In genomic region chr10:13685366-13685765, GRCm38 (mm10) we compare ENCODE assay signal across 20 mouse cellular contexts.
DNase-seq lines count a peak whose midpoint lies in the region; ATAC-seq and TF ChIP-seq lines count a peak whose summit lies in the region.
"Had no signal": no experiment of that assay in that cellular context is flagged by ENCODE, and none has a peak within 500 bp of the region (broad histone marks: within the 10 kb centered on the region; RNA-seq: fewer than 3 reads in every experiment).

No protein-coding gene starts in this region.

- no peak overlapping the region for H3K4me3 ChIP-seq in heart, embryonic 15.5 days
- H3K4me3 ChIP-seq in heart, embryonic 12.5 days: no peak overlapping the region
- no peak overlapping the region for H3K4me3 ChIP-seq in left cerebral cortex, adult 2 months
- H3K4me3 ChIP-seq in brown adipose tissue, adult 24 weeks (ENCODE audit: insufficient read depth, low read depth, low read length): no peak overlapping the region
- H3K4me3 ChIP-seq: embryonic facial prominence, embryonic 12.5 days; forebrain, embryonic 15.5 days; hindbrain, embryonic 15.5 days had no signal

- peak overlapping the region; percentile 35 for H3K27ac ChIP-seq in heart, embryonic 15.5 days
- no peak overlapping the region; the same call in 1 of the 2 replicates for H3K27ac ChIP-seq in heart, embryonic 12.5 days (ENCODE audit: poor library complexity, severe bottlenecking)
- H3K27ac ChIP-seq in left cerebral cortex, adult 2 months: peak overlapping the region; percentile 2; the same call in 1 of the 2 replicates
- 0 out of 2 replicates have a peak overlapping the region, but pooled peaks have one; percentile 2 for H3K27ac ChIP-seq in brown adipose tissue, adult 24 weeks (replicated peaks; ENCODE audit: low read depth, low read length)
- H3K27ac ChIP-seq: embryonic facial prominence, embryonic 12.5 days; forebrain, embryonic 15.5 days; hindbrain, embryonic 15.5 days had no signal

- peak; percentile 90 for DNase-seq in heart, adult 11 months
- DNase-seq in heart, postnatal 25 days (ENCODE audit: low spot score): no peak
- no peak for DNase-seq in left cerebral cortex, adult 2 months (ENCODE audit: extremely low spot score in 1 of 2, low spot score in 2 of 2)
- DNase-seq in left cerebral cortex, adult 8-10 months (ENCODE audit: low spot score in 2 of 2): no peak
- DNase-seq in retina, postnatal 1 day: no peak
- DNase-seq: adrenal gland, postnatal 14 days; cerebellum, adult 18-20 months; cerebellum, postnatal 10 days; embryo, embryonic 11 days; gastrocnemius, postnatal 10 days had no signal

- H3K27me3 ChIP-seq in heart, embryonic 15.5 days: no peaks in the 10 kb centered on the region
- H3K27me3 ChIP-seq in heart, embryonic 12.5 days (replicated peaks): no peaks in the 10 kb centered on the region
- H3K27me3 ChIP-seq: CH12.LX; embryonic facial prominence, embryonic 12.5 days; forebrain, embryonic 15.5 days; hindbrain, embryonic 15.5 days; Patski had no signal

- 75% methylated on average over 8 of the region's 8 CpGs for WGBS in heart, embryonic 15.5 days
- WGBS in heart, embryonic 12.5 days: 78% methylated on average over 8 of the region's 8 CpGs

- no peak overlapping the region for H3K9ac ChIP-seq in heart, embryonic 15.5 days
- H3K9ac ChIP-seq in heart, embryonic 12.5 days: no peak overlapping the region
- H3K9ac ChIP-seq: embryonic facial prominence, embryonic 12.5 days; forebrain, embryonic 15.5 days; hindbrain, embryonic 15.5 days had no signal

- intact Hi-C loops in heart, postnatal 25 days (cut with DNase I): no loop called here
- intact Hi-C loops in left cerebral cortex, adult 2 months (cut with DNase I): loop anchor here (10.0 kb wide), 1 partner anchor 509 kb away; no protein-coding TSS in a partner anchor

- H3K36me3 ChIP-seq in heart, embryonic 15.5 days: no peaks in the 10 kb centered on the region
- H3K36me3 ChIP-seq in heart, embryonic 12.5 days: no peaks in the 10 kb centered on the region
- H3K36me3 ChIP-seq: embryonic facial prominence, embryonic 12.5 days; forebrain, embryonic 15.5 days; hindbrain, embryonic 15.5 days had no signal

- H3K4me1 ChIP-seq in heart, embryonic 15.5 days (replicated peaks): peaks cover 13% of the 10 kb centered on the region; the same call in 1 of the 2 replicates
- peaks cover 7% of the 10 kb centered on the region; the same call in 1 of the 2 replicates for H3K4me1 ChIP-seq in heart, embryonic 12.5 days (replicated peaks)
- H3K4me1 ChIP-seq in brown adipose tissue, adult 24 weeks (ENCODE audit: control insufficient read depth, insufficient read depth, insufficient read length, low read length): peaks cover 21% of the 10 kb centered on the region
- H3K4me1 ChIP-seq: embryonic facial prominence, embryonic 12.5 days had no signal

- no peaks in the 10 kb centered on the region for H3K9me3 ChIP-seq in heart, embryonic 15.5 days (replicated peaks)
- no peaks in the 10 kb centered on the region for H3K9me3 ChIP-seq in heart, embryonic 12.5 days (replicated peaks)
- H3K9me3 ChIP-seq: embryonic facial prominence, embryonic 12.5 days; forebrain, embryonic 15.5 days; hindbrain, embryonic 15.5 days had no signal

- ATAC-seq in heart, embryonic 15.5 days (replicated peaks; ENCODE audit: insufficient number of reproducible peaks, insufficient read depth, low FRiP score, low read depth): no peak
- no peak for ATAC-seq in heart, embryonic 12.5 days (ENCODE audit: insufficient number of reproducible peaks, low FRiP score)
- ATAC-seq: activated CD4-positive, CD25-positive, alpha-beta regulatory T cell, adult 4 months; forebrain, embryonic 15.5 days; intestine, embryonic 16.5 days; Patski had no signal

- TF ChIP-seq CTCF in left cerebral cortex, adult 2 months (IDR thresholded peaks at IDR 0.05): no peak

- H3K4me2 ChIP-seq in heart, embryonic 15.5 days: no peak overlapping the region
- H3K4me2 ChIP-seq in heart, embryonic 12.5 days: no peak overlapping the region
- H3K4me2 ChIP-seq: embryonic facial prominence, embryonic 12.5 days; forebrain, embryonic 15.5 days; hindbrain, embryonic 15.5 days had no signal
